Mouse (Mus musculus): ENCODE data around the gene Naglu. TPM values are rescaled to one million over a fixed set of nuclear protein-coding genes. Genes with fewer than 3 reads are reported as not detected.

Naglu gene
- polyA plus RNA-seq, 1 experiment from 2014 or later, result 12.5 TPM

- Histone ChIP-seq H3K27ac (replicated peaks in 1 of 2; ENCODE audit: control insufficient read depth in 1 of 2, insufficient read depth in 1 of 2, low read depth in 2 of 2, low read length in 2 of 2) (peak overlapping the region in 1 of 2 experiments; percentile 99; a peak in 1 of 4 replicates), H3K36me3 (ENCODE audit: control insufficient read depth, insufficient read depth, low read length) (peaks cover 75% of the 10 kb centered on the region), H3K9me3 (ENCODE audit: control insufficient read depth, low read length) (no peaks in the 10 kb centered on the region), H3K4me1 (ENCODE audit: control insufficient read depth in 2 of 2, insufficient read depth in 2 of 2, low read length in 2 of 2) (peaks cover 5 to 7% of the 10 kb centered on the region in 2 experiments; a peak in 3 of 4 replicates), H3K9ac (ENCODE audit: low read length) (peak overlapping the region; percentile 90), H3K4me3 (ENCODE audit: control insufficient read depth in 1 of 2, insufficient read depth in 1 of 2, low read depth in 1 of 2, low read length in 2 of 2) (peak overlapping the region; percentile 57 to 73), H3K27me3 (ENCODE audit: control insufficient read depth, insufficient read depth, low read length) (no peaks in the 10 kb centered on the region), H3K4me2 (ENCODE audit: low read length) (peak overlapping the region; percentile 91)
- under 1% methylated on average over 18 of the region's 18 CpGs for WGBS
- ATAC-seq (ENCODE audit: insufficient number of reproducible peaks, insufficient read depth, low FRiP score, low read depth), result no peak
Measured at GRCm38 (mm10) chr11:101094930-101095313, 25.1 kb downstream of the Naglu start.

- peak within 1 kb of the TSS; percentile 89 to 99 for H3K27ac ChIP-seq (replicated peaks in 1 of 2; ENCODE audit: control insufficient read depth in 1 of 2, insufficient read depth in 1 of 2, low read depth in 2 of 2, low read length in 2 of 2)
- ATAC-seq (ENCODE audit: insufficient number of reproducible peaks, insufficient read depth, low FRiP score, low read depth), result peak; percentile 88
- peaks cover 5 to 7% of the 10 kb centered on the region in 2 experiments; a peak in 3 of 4 replicates for H3K4me1 ChIP-seq (ENCODE audit: control insufficient read depth in 2 of 2, insufficient read depth in 2 of 2, low read length in 2 of 2)
- under 1% methylated on average over 43 of the region's 43 CpGs for WGBS
- peaks cover 75% of the 10 kb centered on the region for H3K36me3 ChIP-seq (ENCODE audit: control insufficient read depth, insufficient read depth, low read length)
- peak within 1 kb of the TSS; percentile 90 for H3K9ac ChIP-seq (ENCODE audit: low read length)
- peak within 1 kb of the TSS; percentile 91 for H3K4me2 ChIP-seq (ENCODE audit: low read length)
- no peaks in the 10 kb centered on the region for H3K9me3 ChIP-seq (ENCODE audit: control insufficient read depth, low read length)
- H3K4me3 ChIP-seq (ENCODE audit: control insufficient read depth in 1 of 2, insufficient read depth in 1 of 2, low read depth in 1 of 2, low read length in 2 of 2), result peak within 1 kb of the TSS; percentile 57 to 73
- no peaks in the 10 kb centered on the region for H3K27me3 ChIP-seq (ENCODE audit: control insufficient read depth, insufficient read depth, low read length)
Measured at GRCm38 (mm10) chr11:101095314-101096024, 25.7 kb downstream of the Naglu start, which contains the start of gene Psmc3ip. TSS of gene Psmc3ip (minus strand) at chr11:101095436.

- no peak overlapping the region for H3K9ac ChIP-seq (ENCODE audit: low read length)
- 91% methylated on average over 8 of the region's 8 CpGs for WGBS
- H3K4me1 ChIP-seq (ENCODE audit: control insufficient read depth in 2 of 2, insufficient read depth in 2 of 2, low read length in 2 of 2), result peaks cover 5 to 7% of the 10 kb centered on the region in 2 experiments; a peak in 3 of 4 replicates
- H3K36me3 ChIP-seq (ENCODE audit: control insufficient read depth, insufficient read depth, low read length), result peaks cover 75% of the 10 kb centered on the region
- no peak overlapping the region for H3K27ac ChIP-seq (replicated peaks in 1 of 2; ENCODE audit: control insufficient read depth in 1 of 2, insufficient read depth in 1 of 2, low read depth in 2 of 2, low read length in 2 of 2)
- no peak overlapping the region for H3K4me2 ChIP-seq (ENCODE audit: low read length)
- H3K4me3 ChIP-seq (ENCODE audit: control insufficient read depth in 1 of 2, insufficient read depth in 1 of 2, low read depth in 1 of 2, low read length in 2 of 2), result no peak overlapping the region
- H3K27me3 ChIP-seq (ENCODE audit: control insufficient read depth, insufficient read depth, low read length), result no peaks in the 10 kb centered on the region
- no peaks in the 10 kb centered on the region for H3K9me3 ChIP-seq (ENCODE audit: control insufficient read depth, low read length)
- ATAC-seq (ENCODE audit: insufficient number of reproducible peaks, insufficient read depth, low FRiP score, low read depth), result no peak
Measured at GRCm38 (mm10) chr11:101098231-101098630, 28.4 kb downstream of the Naglu start.

- WGBS, result 91% methylated on average over 5 of the region's 5 CpGs
Measured at GRCm38 (mm10) chr11:101103011-101103410, 33.2 kb downstream of the Naglu start.

GRCm38 (mm10) chr11:101109351-101109750 lies 39.5 kb downstream of the Naglu start:
- H3K9ac ChIP-seq (ENCODE audit: low read length), result no peak overlapping the region
- H3K4me2 ChIP-seq (ENCODE audit: low read length), result no peak overlapping the region
- H3K27me3 ChIP-seq (ENCODE audit: control insufficient read depth, insufficient read depth, low read length), result no peaks in the 10 kb centered on the region
- peaks cover 22% of the 10 kb centered on the region for H3K36me3 ChIP-seq (ENCODE audit: control insufficient read depth, insufficient read depth, low read length)
- H3K4me3 ChIP-seq (ENCODE audit: control insufficient read depth in 1 of 2, insufficient read depth in 1 of 2, low read depth in 1 of 2, low read length in 2 of 2), result no peak overlapping the region
- 82% methylated on average over 4 of the region's 4 CpGs for WGBS
- H3K27ac ChIP-seq (replicated peaks in 1 of 2; ENCODE audit: control insufficient read depth in 1 of 2, insufficient read depth in 1 of 2, low read depth in 2 of 2, low read length in 2 of 2), result no peak overlapping the region
- no peak for ATAC-seq (ENCODE audit: insufficient number of reproducible peaks, insufficient read depth, low FRiP score, low read depth)
- peaks cover 0 to 3% of the 10 kb centered on the region in 2 experiments; a peak in 1 of 4 replicates for H3K4me1 ChIP-seq (ENCODE audit: control insufficient read depth in 2 of 2, insufficient read depth in 2 of 2, low read length in 2 of 2)
- H3K9me3 ChIP-seq (ENCODE audit: control insufficient read depth, low read length), result peaks cover 3% of the 10 kb centered on the region; the same call in 1 of the 2 replicates

More at GRCm38 (mm10) chr11:101103011-101103410, 33.2 kb downstream of the Naglu start:
- no peaks in the 10 kb centered on the region for H3K4me1 ChIP-seq (ENCODE audit: control insufficient read depth in 2 of 2, insufficient read depth in 2 of 2, low read length in 2 of 2)
- no peak overlapping the region for H3K4me3 ChIP-seq (ENCODE audit: control insufficient read depth in 1 of 2, insufficient read depth in 1 of 2, low read depth in 1 of 2, low read length in 2 of 2)
- no peak overlapping the region for H3K9ac ChIP-seq (ENCODE audit: low read length)
- H3K27me3 ChIP-seq (ENCODE audit: control insufficient read depth, insufficient read depth, low read length), result no peaks in the 10 kb centered on the region
- no peaks in the 10 kb centered on the region for H3K9me3 ChIP-seq (ENCODE audit: control insufficient read depth, low read length)
- no peak for ATAC-seq (ENCODE audit: insufficient number of reproducible peaks, insufficient read depth, low FRiP score, low read depth)
- H3K27ac ChIP-seq (replicated peaks in 1 of 2; ENCODE audit: control insufficient read depth in 1 of 2, insufficient read depth in 1 of 2, low read depth in 2 of 2, low read length in 2 of 2), result no peak overlapping the region
- peaks cover 85% of the 10 kb centered on the region for H3K36me3 ChIP-seq (ENCODE audit: control insufficient read depth, insufficient read depth, low read length)
- no peak overlapping the region for H3K4me2 ChIP-seq (ENCODE audit: low read length)

- H3K9ac ChIP-seq (ENCODE audit: low read length), result no peak overlapping the region
- no peak overlapping the region for H3K4me2 ChIP-seq (ENCODE audit: low read length)
- 58% methylated on average over 5 of the region's 5 CpGs for WGBS
- no peak overlapping the region for H3K4me3 ChIP-seq (ENCODE audit: control insufficient read depth in 1 of 2, insufficient read depth in 1 of 2, low read depth in 1 of 2, low read length in 2 of 2)
- no peak for ATAC-seq (ENCODE audit: insufficient number of reproducible peaks, insufficient read depth, low FRiP score, low read depth)
- no peak overlapping the region for H3K27ac ChIP-seq (replicated peaks in 1 of 2; ENCODE audit: control insufficient read depth in 1 of 2, insufficient read depth in 1 of 2, low read depth in 2 of 2, low read length in 2 of 2)
- H3K36me3 ChIP-seq (ENCODE audit: control insufficient read depth, insufficient read depth, low read length), result peaks cover 8% of the 10 kb centered on the region
- H3K4me1 ChIP-seq (ENCODE audit: control insufficient read depth in 2 of 2, insufficient read depth in 2 of 2, low read length in 2 of 2), result peaks cover 0 to 7% of the 10 kb centered on the region in 2 experiments; a peak in 1 of 4 replicates
- peaks cover 3% of the 10 kb centered on the region; the same call in 1 of the 2 replicates for H3K9me3 ChIP-seq (ENCODE audit: control insufficient read depth, low read length)
- no peaks in the 10 kb centered on the region for H3K27me3 ChIP-seq (ENCODE audit: control insufficient read depth, insufficient read depth, low read length)
Measured at GRCm38 (mm10) chr11:101110708-101111107, 40.9 kb downstream of the Naglu start.

GRCm38 (mm10) chr11:101111178-101111577 lies 41.4 kb downstream of the Naglu start:
- Histone ChIP-seq H3K27ac (replicated peaks in 1 of 2; ENCODE audit: control insufficient read depth in 1 of 2, insufficient read depth in 1 of 2, low read depth in 2 of 2, low read length in 2 of 2) (no peak overlapping the region), H3K9ac (ENCODE audit: low read length) (no peak overlapping the region), H3K4me2 (ENCODE audit: low read length) (no peak overlapping the region), H3K4me1 (ENCODE audit: control insufficient read depth in 2 of 2, insufficient read depth in 2 of 2, low read length in 2 of 2) (peaks cover 0 to 8% of the 10 kb centered on the region in 2 experiments; a peak in 1 of 4 replicates), H3K9me3 (ENCODE audit: control insufficient read depth, low read length) (peaks cover 3% of the 10 kb centered on the region; the same call in 1 of the 2 replicates), H3K4me3 (ENCODE audit: control insufficient read depth in 1 of 2, insufficient read depth in 1 of 2, low read depth in 1 of 2, low read length in 2 of 2) (no peak overlapping the region), H3K36me3 (ENCODE audit: control insufficient read depth, insufficient read depth, low read length) (0 out of 2 replicates have a peak, but pooled peaks cover 5% of the 10 kb centered on the region), H3K27me3 (ENCODE audit: control insufficient read depth, insufficient read depth, low read length) (no peaks in the 10 kb centered on the region)
- no peak for ATAC-seq (ENCODE audit: insufficient number of reproducible peaks, insufficient read depth, low FRiP score, low read depth)
- WGBS, result 91% methylated on average over 4 of the region's 4 CpGs

Measured in heart, embryonic 14.5 days (tissue).